Mouse (Mus musculus) brain, embryonic 14.5 days (tissue): ENCODE data around the gene Dnmt3c. TPM values are rescaled to one million over a fixed set of nuclear protein-coding genes. Genes with fewer than 3 reads are reported as not detected.
"Not testable (repeated sequence)": the region's sequence is repeated elsewhere in the genome, so short reads cannot be mapped to it uniquely, and the experiment has no call there.

Source experiments
- DNase-seq: peaks from one replicate; pipeline ENCODE4 v3.0.0-alpha.2; 2011; ENCODE audit warnings: low read depth
- CTCF ChIP-seq: fragments of 200-500 bp; IDR thresholded peaks from 2 replicates; pipeline ENCODE4 v1.5.1; 2012; ENCODE audit warnings: inconsistent platforms, mild to moderate bottlenecking, moderate library complexity, borderline replicate concordance; ENCODE audit not compliant: insufficient read depth, insufficient read length; ENCODE audit errors: extremely low read depth
- POLR2A ChIP-seq: fragments of 200-500 bp; IDR thresholded peaks from 2 replicates; pipeline ENCODE4 v1.6.1; 2012; ENCODE audit warnings: mild to moderate bottlenecking, inconsistent platforms, borderline replicate concordance; ENCODE audit not compliant: poor library complexity, insufficient read depth, insufficient read length, severe bottlenecking; ENCODE audit errors: extremely low read depth
- polyA plus RNA-seq: library from polyadenylated mRNA; depleted of rRNA; stranded (reverse); fragments of >200 nt; gene quantifications from 2 replicates; pipeline ENCODE4 v1.2.3, GENCODE M21; 2012; rRNA removed

Dnmt3c gene
- polyA plus RNA-seq: 0.03 and 0.06 TPM in 2 replicates

DNA sequence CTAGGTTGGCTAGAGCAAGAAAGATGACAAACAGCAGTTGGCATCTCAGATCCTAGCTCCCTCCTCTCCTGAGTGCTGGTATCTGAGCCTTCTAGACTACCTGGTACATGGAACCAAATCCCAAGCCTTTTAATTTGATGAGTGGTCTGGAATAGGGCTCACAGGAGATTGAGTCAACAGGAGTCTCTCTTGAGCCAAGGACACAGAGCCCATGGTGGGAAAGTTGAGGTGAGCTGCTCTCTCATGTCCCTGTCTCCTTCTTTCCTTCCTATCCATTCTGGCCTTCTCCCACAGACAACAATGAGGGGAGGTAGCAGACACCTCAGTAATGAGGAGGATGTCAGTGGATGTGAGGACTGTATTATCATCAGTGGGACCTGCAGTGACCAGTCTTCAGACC lies at the start of gene Dnmt3c:
Gene Dnmt3c, plus strand, starts transcription at position 301 of the 400 bp plus-strand sequence.
- no peak for TF ChIP-seq POLR2A
- DNase-seq: no peak

DNA sequence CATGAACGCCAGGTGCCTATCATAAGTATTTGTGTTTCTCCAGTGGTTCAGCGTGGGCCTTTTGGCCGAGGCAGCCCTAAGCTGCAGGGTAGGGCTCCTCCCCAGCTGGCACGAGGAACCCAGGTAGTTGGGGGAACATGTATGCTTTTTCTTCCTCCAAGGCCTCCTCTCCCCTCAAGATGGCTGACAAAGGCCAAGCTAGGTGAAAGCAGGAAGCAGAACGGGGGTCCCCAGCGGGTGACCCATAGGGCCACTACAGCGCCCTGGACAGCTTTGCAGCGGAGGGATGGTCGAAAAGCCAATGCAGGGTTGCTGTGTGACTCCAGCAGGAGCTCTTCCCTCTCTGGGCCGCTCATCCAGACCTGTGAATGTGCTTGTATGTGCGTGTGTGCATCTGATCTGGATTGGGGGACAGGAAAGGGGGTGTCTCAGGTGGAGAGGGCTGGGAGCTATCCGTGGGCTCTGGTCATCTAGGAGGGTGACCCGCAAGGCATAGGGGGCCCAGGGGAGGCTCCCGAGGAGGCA lies 47.6 kb upstream of the Dnmt3c start:
- TF ChIP-seq CTCF (no peak), POLR2A (no peak)
- peak; percentile 7 for DNase-seq

DNA sequence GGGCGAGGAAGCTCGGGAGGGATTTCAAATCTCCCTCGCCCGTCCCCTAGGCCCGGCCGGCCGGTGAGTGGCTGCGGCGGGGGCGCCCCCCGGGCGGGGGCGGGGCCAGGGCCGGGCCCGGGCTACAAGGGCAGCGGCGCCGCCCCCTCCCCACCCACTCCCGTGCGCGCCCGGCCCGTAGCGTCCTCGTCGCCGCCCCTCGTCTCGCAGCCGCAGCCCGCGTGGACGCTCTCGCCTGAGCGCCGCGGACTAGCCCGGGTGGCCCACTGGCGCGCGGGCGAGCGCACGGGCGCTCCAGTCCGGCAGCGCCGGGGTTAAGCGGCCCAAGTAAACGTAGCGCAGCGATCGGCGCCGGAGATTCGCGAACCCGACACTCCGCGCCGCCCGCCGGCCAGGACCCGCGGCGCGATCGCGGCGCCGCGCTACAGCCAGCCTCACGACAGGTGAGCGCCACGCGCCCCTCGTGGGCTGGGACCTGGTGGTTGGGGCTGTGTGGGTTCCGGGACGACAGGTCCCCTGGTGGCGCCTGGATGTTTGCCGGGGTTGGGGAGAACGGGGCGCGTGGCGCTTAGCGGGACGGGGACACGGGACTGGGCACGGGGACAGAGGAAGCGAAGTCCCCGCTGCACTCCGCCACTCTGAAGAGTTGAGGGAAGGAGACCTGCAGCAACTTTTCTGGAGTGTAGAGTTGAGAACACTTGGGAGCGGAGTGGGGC lies 47.0 kb upstream of the Dnmt3c start, which contains the start of gene Dnmt3b:
Gene Dnmt3b, plus strand, starts transcription at position 153 of the 716 bp plus-strand sequence.
- TF ChIP-seq POLR2A: peak; percentile 55
- no peak for TF ChIP-seq CTCF
- peak; percentile 76 for DNase-seq

DNA sequence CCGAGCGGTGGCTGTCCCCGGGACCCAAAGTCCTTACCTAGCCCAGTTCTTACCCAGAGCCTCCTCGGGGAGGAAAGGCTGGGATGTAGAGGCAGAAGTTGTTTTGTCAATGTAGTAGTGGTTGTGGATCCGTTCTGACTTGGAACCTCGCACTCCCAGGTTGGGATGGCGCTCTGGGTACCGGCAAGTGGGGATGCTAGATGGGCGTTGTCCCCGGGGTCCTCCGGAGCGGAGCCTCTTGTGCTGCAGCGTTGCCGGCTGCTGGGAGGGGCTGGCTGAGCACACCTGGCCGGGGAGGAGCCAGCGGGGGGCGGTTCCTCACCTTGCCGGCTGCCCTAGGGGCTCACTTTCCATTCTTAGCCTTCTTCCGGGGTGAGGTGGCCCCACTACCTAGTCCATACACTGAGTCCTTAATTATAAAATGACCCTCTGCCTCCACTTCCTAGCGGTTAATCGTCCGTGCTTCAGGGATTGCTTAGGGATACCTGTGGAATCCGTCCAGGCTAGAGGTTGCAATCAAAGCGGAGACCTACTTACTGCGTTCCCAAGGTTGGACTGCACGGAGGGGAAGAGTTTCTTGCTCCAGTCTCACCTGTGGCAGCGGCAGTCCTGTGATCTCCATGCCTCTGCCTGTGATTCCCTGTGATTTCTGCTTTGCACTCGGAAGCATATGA lies 46.3 kb upstream of the Dnmt3c start:
- TF ChIP-seq CTCF (no peak), POLR2A (no peak)
- no peak for DNase-seq

DNA sequence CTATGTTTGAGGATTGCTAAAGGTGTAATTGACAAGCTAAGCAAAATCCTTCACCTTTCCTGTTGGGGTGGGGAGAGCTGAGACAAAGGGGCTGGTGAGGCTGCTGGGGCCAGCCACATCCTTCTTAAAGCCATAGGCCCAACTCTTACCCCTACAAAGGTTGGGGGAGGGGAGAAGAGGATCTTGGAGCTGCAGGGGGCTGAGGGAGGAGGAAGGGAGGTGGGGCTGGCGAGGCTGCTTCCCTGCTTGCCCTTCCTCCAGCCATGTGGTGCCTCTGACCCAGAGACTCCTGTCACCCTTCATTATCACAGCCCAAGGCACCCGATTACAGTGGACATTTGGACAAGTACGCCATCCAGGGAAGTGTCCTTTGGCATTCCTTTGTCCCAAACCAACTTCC lies 44.8 kb upstream of the Dnmt3c start:
- peak; percentile 5 for DNase-seq

GRCm38 (mm10) chr2:153657659-153658058 lies 38.8 kb upstream of the Dnmt3c start:
- DNase-seq: not testable (repeated sequence)

More for the DNA sequence above, 44.8 kb upstream of the Dnmt3c start:
- TF ChIP-seq POLR2A (no peak), CTCF (no peak)

- no peak for DNase-seq
- TF ChIP-seq CTCF (no peak), POLR2A (no peak)
These were observed 35.8 kb upstream of the Dnmt3c start for GRCm38 (mm10) chr2:153660616-153661015.

DNA sequence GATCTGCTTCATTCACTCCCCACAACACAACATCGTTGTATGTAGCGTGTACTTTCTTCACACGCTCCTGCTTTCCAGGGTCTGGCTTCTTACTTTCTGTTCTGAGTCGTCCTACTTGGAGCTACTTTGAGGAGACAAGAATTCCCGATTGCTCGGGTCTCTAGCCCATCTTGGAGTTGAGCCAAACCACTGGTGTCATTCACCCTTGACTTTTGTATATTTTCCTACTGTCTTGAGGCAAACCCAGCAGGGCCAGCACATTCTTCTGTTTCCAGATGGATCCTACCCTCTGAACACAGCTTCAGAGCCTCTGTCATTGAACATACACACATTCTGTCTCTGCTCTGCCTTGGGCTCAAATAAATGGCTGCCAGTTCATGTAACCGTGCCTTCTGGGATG lies 31.1 kb upstream of the Dnmt3c start:
- TF ChIP-seq POLR2A (no peak), CTCF (no peak)
- DNase-seq: no peak

DNA sequence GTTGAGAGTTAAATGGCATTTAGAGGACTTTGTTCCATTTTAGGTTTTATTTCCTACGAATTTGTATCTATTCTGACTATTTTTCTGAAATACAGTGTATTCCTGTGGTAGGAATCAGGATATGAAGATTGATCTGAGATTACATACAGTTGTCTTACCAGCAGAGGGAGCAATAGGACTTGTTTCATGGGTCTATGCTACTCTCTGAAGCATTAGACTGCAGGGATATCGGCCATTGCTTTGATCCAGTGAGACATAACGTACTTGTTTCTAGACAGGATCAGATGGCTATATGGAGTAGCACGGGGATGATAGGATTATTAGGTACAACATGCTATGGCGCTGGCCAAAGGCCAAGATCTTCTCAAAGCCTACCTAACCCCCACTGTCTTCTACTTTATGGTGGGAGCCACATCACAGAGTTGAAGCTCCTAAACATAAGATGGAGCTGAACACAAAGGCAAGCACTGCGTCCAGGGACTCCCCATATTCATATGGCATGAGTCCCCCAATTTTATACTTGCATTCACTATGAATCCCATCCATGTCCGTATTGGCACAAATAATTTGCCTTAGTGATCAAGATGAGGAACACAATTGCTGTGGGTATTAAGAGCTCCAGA lies 27.6 kb upstream of the Dnmt3c start:
- TF ChIP-seq CTCF: peak; percentile 50; the same call in 1 of the 2 replicates
- TF ChIP-seq POLR2A: no peak
- DNase-seq: peak; percentile 87

GRCm38 (mm10) chr2:153670111-153670510 lies 26.3 kb upstream of the Dnmt3c start:
- TF ChIP-seq CTCF (no peak), POLR2A (no peak)
- DNase-seq: peak; percentile 31

- TF ChIP-seq POLR2A: no peak
- no peak for TF ChIP-seq CTCF
- no peak for DNase-seq
These were observed 23.8 kb upstream of the Dnmt3c start for GRCm38 (mm10) chr2:153672619-153673018.

DNA sequence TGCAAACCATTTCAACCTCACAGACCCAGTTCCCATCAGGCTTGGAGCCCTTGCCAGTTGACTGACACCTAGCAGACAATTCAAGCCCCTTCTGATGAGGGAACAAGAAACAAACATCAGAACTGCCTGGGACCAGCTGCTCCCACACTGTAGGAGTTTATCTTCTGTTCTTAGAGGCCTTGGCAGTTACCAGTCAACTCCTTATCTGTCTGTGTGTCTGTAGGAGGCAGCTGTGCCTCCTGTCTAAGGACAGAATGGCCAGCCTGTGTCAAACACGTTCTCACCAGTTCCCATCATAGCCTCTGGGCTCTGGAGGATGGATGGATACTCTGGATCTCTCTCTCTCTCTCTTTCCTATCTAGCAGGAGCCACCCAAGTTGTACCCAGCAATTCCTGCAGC lies 21.1 kb upstream of the Dnmt3c start:
- not testable (repeated sequence) for DNase-seq
